ENCODE assay signal across 8 mouse cellular contexts in genomic region chr14:50833964-50834363, GRCm38 (mm10). TPM values are rescaled to one million over a fixed set of nuclear protein-coding genes. Genes with fewer than 3 reads are reported as not detected.
DNase-seq lines count a peak whose midpoint lies in the region; ATAC-seq and TF ChIP-seq lines count a peak whose summit lies in the region.
"Had no signal": no experiment of that assay in that cellular context is flagged by ENCODE, and none has a peak within 500 bp of the region (broad histone marks: within the 10 kb centered on the region; RNA-seq: fewer than 3 reads in every experiment).

No protein-coding gene starts in this region.

- no peak overlapping the region for H3K9ac ChIP-seq in lung, embryonic 14.5 days
- H3K9ac ChIP-seq in stomach, postnatal 0 days (ENCODE audit: low read length): no peak overlapping the region
- H3K9ac ChIP-seq in hindbrain, embryonic 13.5 days: no peak overlapping the region

- H3K27me3 ChIP-seq in lung, embryonic 14.5 days (ENCODE audit: insufficient read depth, low read length): no peaks in the 10 kb centered on the region
- no peaks in the 10 kb centered on the region for H3K27me3 ChIP-seq in stomach, postnatal 0 days (ENCODE audit: control insufficient read depth, insufficient read depth, low read length)
- no peaks in the 10 kb centered on the region for H3K27me3 ChIP-seq in hindbrain, embryonic 13.5 days

- peak; percentile 63 for ATAC-seq in lung, embryonic 14.5 days (ENCODE audit: insufficient read depth)
- ATAC-seq in stomach, postnatal 0 days (ENCODE audit: low FRiP score, low TSS enrichment): peak; percentile 68; the same call in 1 of the 2 replicates
- ATAC-seq in hindbrain, embryonic 13.5 days (ENCODE audit: low FRiP score): no peak

- DNase-seq in right cerebral cortex, postnatal 10 days (ENCODE audit: low spot score in 2 of 2): peak; percentile 53 to 61
- DNase-seq in right cerebral cortex, postnatal 25 days: no peak
- DNase-seq in cerebellum, adult 9-11 months: peak; percentile 63
- peak; percentile 25 for DNase-seq in lung, embryonic 14.5 days
- DNase-seq in stomach, postnatal 0 days (ENCODE audit: low spot score): no peak
- no peak for DNase-seq in ovary, postnatal 10 days (ENCODE audit: low spot score)

- peak overlapping the region; percentile 76 for H3K27ac ChIP-seq in lung, embryonic 14.5 days (ENCODE audit: low read depth)
- peak overlapping the region; percentile 73 for H3K27ac ChIP-seq in stomach, postnatal 0 days (replicated peaks)
- H3K27ac ChIP-seq in hindbrain, embryonic 13.5 days: no peak overlapping the region

- no peak for TF ChIP-seq EP300 in stomach, postnatal 0 days (optimal IDR thresholded peaks at IDR 0.05)

- peaks cover 2% of the 10 kb centered on the region; the same call in 1 of the 2 replicates for H3K36me3 ChIP-seq in lung, embryonic 14.5 days (ENCODE audit: insufficient read depth)
- H3K36me3 ChIP-seq in stomach, postnatal 0 days (ENCODE audit: control insufficient read depth, insufficient read depth, low read length): no peaks in the 10 kb centered on the region; the same call in none of the 2 replicates
- no peaks in the 10 kb centered on the region; the same call in 1 of the 2 replicates for H3K36me3 ChIP-seq in hindbrain, embryonic 13.5 days

- no peak overlapping the region for H3K4me2 ChIP-seq in lung, embryonic 14.5 days
- H3K4me2 ChIP-seq in stomach, postnatal 0 days (replicated peaks; ENCODE audit: low read depth): no peak overlapping the region
- no peak overlapping the region for H3K4me2 ChIP-seq in hindbrain, embryonic 13.5 days

- 73% methylated on average over 10 of the region's 10 CpGs for WGBS in lung, embryonic 14.5 days
- 77% methylated on average over 10 of the region's 10 CpGs for WGBS in stomach, postnatal 0 days
- WGBS in hindbrain, embryonic 13.5 days: 86% methylated on average over 10 of the region's 10 CpGs

- no peaks in the 10 kb centered on the region for H3K4me1 ChIP-seq in lung, embryonic 14.5 days (ENCODE audit: insufficient read depth)
- H3K4me1 ChIP-seq in stomach, postnatal 0 days (replicated peaks; ENCODE audit: control insufficient read depth, insufficient read depth): no peaks in the 10 kb centered on the region
- no peaks in the 10 kb centered on the region for H3K4me1 ChIP-seq in hindbrain, embryonic 13.5 days (replicated peaks)

- H3K9me3 ChIP-seq in lung, embryonic 14.5 days (ENCODE audit: low read depth, low read length): no peaks in the 10 kb centered on the region
- no peaks in the 10 kb centered on the region for H3K9me3 ChIP-seq in stomach, postnatal 0 days (ENCODE audit: control insufficient read depth, low read length)
- H3K9me3 ChIP-seq in hindbrain, embryonic 13.5 days: no peaks in the 10 kb centered on the region

- H3K4me3 ChIP-seq in lung, embryonic 14.5 days (ENCODE audit: low read depth, low read length): no peak overlapping the region
- no peak overlapping the region for H3K4me3 ChIP-seq in stomach, postnatal 0 days (ENCODE audit: low read depth, low read length)
- no peak overlapping the region for H3K4me3 ChIP-seq in hindbrain, embryonic 13.5 days

- no peak for TF ChIP-seq CTCF in lung, embryonic 14.5 days (IDR thresholded peaks at IDR 0.05; ENCODE audit: low read depth)
- TF ChIP-seq CTCF in stomach, postnatal 0 days (IDR thresholded peaks at IDR 0.05; ENCODE audit: low read depth): no peak

RNA-seq across cellular contexts. Expression of gene Parp2, which starts 26.3 kb away (rescaled TPM):
- polyA plus RNA-seq in lung, embryonic 14.5 days (2014; fragmentation: Nextera tagmentation; extraction: Ambion mirVana): 71.0 and 74.7 TPM in 2 replicates
- polyA plus RNA-seq in stomach, postnatal 0 days (2015; fragmentation: Nextera tagmentation; extraction: Ambion mirVana): 27.9 and 28.7 TPM in 2 replicates
- 42.0 and 44.0 TPM in 2 replicates for polyA plus RNA-seq in hindbrain, embryonic 13.5 days (2015; fragmentation: Nextera tagmentation; extraction: Ambion mirVana)

RNA-seq across cellular contexts. Expression of gene Ccnb1ip1, which starts 26.4 kb away (rescaled TPM):
- not detected in 2 replicates for polyA plus RNA-seq in lung, embryonic 14.5 days (2014; fragmentation: Nextera tagmentation; extraction: Ambion mirVana)
- not detected in 2 replicates for polyA plus RNA-seq in stomach, postnatal 0 days (2015; fragmentation: Nextera tagmentation; extraction: Ambion mirVana)
- not detected in 2 replicates for polyA plus RNA-seq in hindbrain, embryonic 13.5 days (2015; fragmentation: Nextera tagmentation; extraction: Ambion mirVana)
- polyA plus RNA-seq: neural tube, embryonic 14.5 days had no signal

RNA-seq across cellular contexts. Expression of gene Tep1, which starts 36.4 kb away (rescaled TPM):
- 6.1 and 7.2 TPM in 2 replicates for polyA plus RNA-seq in lung, embryonic 14.5 days (2014; fragmentation: Nextera tagmentation; extraction: Ambion mirVana)
- polyA plus RNA-seq in stomach, postnatal 0 days (2015; fragmentation: Nextera tagmentation; extraction: Ambion mirVana): 6.2 and 7.8 TPM in 2 replicates
- polyA plus RNA-seq in hindbrain, embryonic 13.5 days (2015; fragmentation: Nextera tagmentation; extraction: Ambion mirVana): 2.5 and 3.2 TPM in 2 replicates

RNA-seq across cellular contexts. Expression of gene Ttc5, which starts 48.6 kb away (rescaled TPM):
- 68.3 and 68.6 TPM in 2 replicates for polyA plus RNA-seq in lung, embryonic 14.5 days (2014; fragmentation: Nextera tagmentation; extraction: Ambion mirVana)
- polyA plus RNA-seq in stomach, postnatal 0 days (2015; fragmentation: Nextera tagmentation; extraction: Ambion mirVana): 35.1 and 37.0 TPM in 2 replicates
- polyA plus RNA-seq in hindbrain, embryonic 13.5 days (2015; fragmentation: Nextera tagmentation; extraction: Ambion mirVana): 121 and 133 TPM in 2 replicates

Comparison
In these comparisons a context has a peak if more than half of its experiments do, and no peak if none do; other contexts are left out.
1. DNase-seq: peak in right cerebral cortex, postnatal 10 days (2 of 2), cerebellum, adult 9-11 months (single experiment) and lung, embryonic 14.5 days (single experiment); none in right cerebral cortex, postnatal 25 days (single experiment), stomach, postnatal 0 days (single experiment) and ovary, postnatal 10 days (single experiment).